Mouse (Mus musculus) heart, postnatal 0 days (tissue): ENCODE measurements at regions not wholly inside any gene's neighbourhood (a gene's known extent, or its start where the extent isn't known, plus 50 kb on each side); places are given as distances from the start of the nearest gene placed in this dataset.
A peak's percentile ranks its signal among the peaks of the same experiment; 100 is the strongest.

Experiments used
- ATAC-seq: fragments of 200-750 bp; cut with Nextera tagmentation; 2 replicates; pipeline ENCODE4 v1.8.0; 2017; ENCODE audit warnings: low read depth, moderate number of reproducible peaks, moderate library complexity; ENCODE audit not compliant: insufficient read depth
- DNase-seq: peaks from one replicate; pipeline ENCODE4 v3.0.0-alpha.2; 2016; ENCODE audit warnings: low spot score
- H3K27ac ChIP-seq: fragments of 300-500 bp; sonication (generic); 2 replicates; pipeline ENCODE4 v1.5.1; 2014; ENCODE audit warnings: low read depth, mild to moderate bottlenecking
- H3K27me3 ChIP-seq: fragments of 300-500 bp; sonication (generic); 2 replicates; pipeline ENCODE4 v1.6.1; 2014; ENCODE audit warnings: low read length, mixed read lengths; ENCODE audit not compliant: control insufficient read depth, insufficient read depth
- H3K36me3 ChIP-seq: fragments of 300-500 bp; sonication (generic); replicated peaks from 2 replicates; pipeline ENCODE4 v1.6.1; 2014; ENCODE audit warnings: low read length, mixed read lengths; ENCODE audit not compliant: control insufficient read depth, insufficient read depth
- H3K4me1 ChIP-seq: fragments of 300-500 bp; sonication (generic); 2 replicates; pipeline ENCODE4 v1.6.1; 2014; ENCODE audit warnings: antibody characterized with exemption; ENCODE audit not compliant: control insufficient read depth, insufficient read depth
- H3K4me2 ChIP-seq: fragments of 300-500 bp; sonication (generic); 2 replicates; pipeline ENCODE4 v1.6.1; 2014; ENCODE audit warnings: low read depth, mild to moderate bottlenecking, low read length, moderate library complexity
- H3K4me3 ChIP-seq: fragments of 300-500 bp; sonication (generic); 2 replicates; pipeline ENCODE4 v1.5.1; 2014; ENCODE audit warnings: low read depth, low read length
- H3K9ac ChIP-seq: fragments of 300-500 bp; sonication (generic); replicated peaks from 2 replicates; pipeline ENCODE4 v1.6.1; 2014; ENCODE audit warnings: low read depth, low read length, mixed read lengths
- H3K9me3 ChIP-seq: fragments of 300-500 bp; sonication (generic); replicated peaks from 2 replicates; pipeline ENCODE4 v1.6.1; 2016; ENCODE audit warnings: low read length; ENCODE audit not compliant: control insufficient read depth
- CTCF ChIP-seq: IDR thresholded peaks from 2 replicates; pipeline ENCODE4 v1.5.1; 2016; ENCODE audit warnings: antibody characterized with exemption, control low read depth, low read depth
- EP300 ChIP-seq: IDR thresholded peaks from 2 replicates; pipeline ENCODE4 v1.6.1; 2016; ENCODE audit warnings: antibody characterized with exemption, low read depth
- WGBS: fragments of 180-500 bp; shearing (Covaris S2); extraction: QIAGEN DNeasy Blood & Tissue Kit; methylation state at CpG from one replicate; pipeline ENCODE4 v1.1.7; 2014; 5-methylcytosine and 5-hydroxymethylcytosine counted together

DNA sequence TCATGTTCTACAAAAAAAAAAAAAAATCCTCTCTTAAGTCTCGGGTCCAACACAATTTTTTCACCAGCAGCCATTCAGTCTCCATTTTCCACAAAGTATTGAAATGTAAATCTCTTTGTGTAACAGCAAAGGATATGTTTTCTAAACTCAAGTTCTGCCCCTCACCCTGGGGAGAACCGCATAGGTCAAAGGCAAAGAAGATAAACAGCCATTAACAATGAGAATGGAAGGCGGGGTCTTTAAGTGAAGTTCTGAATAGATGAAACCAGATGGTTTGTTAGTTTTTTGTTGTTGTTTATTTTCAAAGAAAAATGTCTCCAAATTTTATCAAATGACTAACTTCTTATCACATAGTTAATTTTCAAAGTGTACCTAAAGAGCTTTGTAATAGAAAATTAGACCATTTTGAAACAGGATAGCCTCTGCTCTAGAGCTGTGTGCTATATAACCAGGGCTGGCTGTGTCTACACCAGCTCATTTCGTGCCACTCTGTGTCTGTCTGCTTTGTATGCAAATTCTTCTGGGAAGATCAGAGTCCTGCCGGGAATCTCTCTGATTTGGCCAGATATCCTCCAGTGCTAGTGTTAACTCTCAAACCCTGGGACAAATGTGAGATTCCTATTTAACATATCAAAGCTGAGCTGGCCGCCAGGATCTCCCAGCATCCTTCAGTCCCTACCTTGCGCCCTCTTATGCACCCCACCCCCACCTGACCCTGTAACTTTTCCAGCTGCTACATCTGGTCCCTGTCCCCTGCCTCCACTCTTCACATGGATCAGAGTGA is 240.9 kb downstream of the Qk start:
- Histone ChIP-seq H3K4me3 (no peak overlapping the region), H3K36me3 (no peaks in the 10 kb centered on the region), H3K27me3 (no peaks in the 10 kb centered on the region), H3K4me2 (no peak overlapping the region), H3K4me1 (peaks cover 18% of the 10 kb centered on the region), H3K9me3 (no peaks in the 10 kb centered on the region), H3K9ac (no peak overlapping the region), H3K27ac (peak overlapping the region; percentile 80; the same call in 1 of the 2 replicates)
- WGBS: 57% methylated on average over 7 of the region's 7 CpGs
- ATAC-seq: no peak
- DNase-seq: no peak
- TF ChIP-seq EP300 (no peak), CTCF (no peak)

DNA sequence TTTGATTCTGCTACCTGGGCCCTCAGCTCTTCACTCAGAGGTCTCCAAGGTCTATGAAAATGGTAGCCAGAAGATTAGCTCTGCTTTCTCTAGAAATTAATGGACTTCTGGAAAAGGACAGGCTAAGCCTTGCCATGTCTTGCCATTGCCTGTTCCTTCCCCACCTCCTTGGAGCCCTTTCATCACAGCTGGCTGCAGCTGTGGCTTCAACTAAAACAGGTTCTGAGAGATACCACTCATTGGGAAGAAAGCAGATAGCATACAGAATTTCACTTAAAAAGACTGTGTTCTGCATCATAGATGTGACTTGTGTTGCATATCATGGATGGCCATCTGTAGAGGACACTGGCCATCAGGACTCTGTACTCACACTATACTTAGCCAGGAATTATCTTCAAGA is 246.4 kb downstream of the Qk start:
- Histone ChIP-seq H3K27me3 (no peaks in the 10 kb centered on the region), H3K4me3 (no peak overlapping the region), H3K9me3 (no peaks in the 10 kb centered on the region), H3K27ac (no peak overlapping the region), H3K4me2 (no peak overlapping the region), H3K9ac (no peak overlapping the region), H3K4me1 (no peaks in the 10 kb centered on the region), H3K36me3 (no peaks in the 10 kb centered on the region)
- ATAC-seq (no peak), DNase-seq (no peak)
- TF ChIP-seq EP300 (no peak), CTCF (no peak)

DNA sequence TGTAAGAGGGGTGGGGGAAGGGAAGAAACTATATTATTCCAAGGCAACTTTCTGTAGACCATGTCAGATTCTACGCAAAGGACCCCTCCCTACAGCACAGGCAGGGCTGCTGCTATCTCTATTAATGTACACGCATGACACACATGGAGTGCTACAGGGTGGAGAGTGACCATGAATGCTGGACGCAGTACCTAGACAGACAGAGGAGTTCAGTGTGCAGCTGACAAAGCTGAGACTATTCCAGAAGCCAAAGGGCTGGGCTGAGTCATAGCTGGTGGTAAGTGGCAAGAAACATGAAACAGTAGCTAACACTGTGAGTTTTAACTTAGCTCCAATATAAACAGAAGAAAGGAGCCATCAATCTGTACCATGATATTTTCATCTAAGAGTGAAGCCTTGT is 250.4 kb downstream of the Qk start:
- Histone ChIP-seq H3K27me3 (no peaks in the 10 kb centered on the region), H3K9ac (no peak overlapping the region), H3K4me1 (no peaks in the 10 kb centered on the region), H3K4me2 (no peak overlapping the region), H3K36me3 (no peaks in the 10 kb centered on the region), H3K27ac (no peak overlapping the region), H3K4me3 (no peak overlapping the region), H3K9me3 (no peaks in the 10 kb centered on the region)
- TF ChIP-seq CTCF (no peak), EP300 (no peak)
- WGBS: 89% methylated on average over 3 of the region's 3 CpGs
- no peak for ATAC-seq
- no peak for DNase-seq

DNA sequence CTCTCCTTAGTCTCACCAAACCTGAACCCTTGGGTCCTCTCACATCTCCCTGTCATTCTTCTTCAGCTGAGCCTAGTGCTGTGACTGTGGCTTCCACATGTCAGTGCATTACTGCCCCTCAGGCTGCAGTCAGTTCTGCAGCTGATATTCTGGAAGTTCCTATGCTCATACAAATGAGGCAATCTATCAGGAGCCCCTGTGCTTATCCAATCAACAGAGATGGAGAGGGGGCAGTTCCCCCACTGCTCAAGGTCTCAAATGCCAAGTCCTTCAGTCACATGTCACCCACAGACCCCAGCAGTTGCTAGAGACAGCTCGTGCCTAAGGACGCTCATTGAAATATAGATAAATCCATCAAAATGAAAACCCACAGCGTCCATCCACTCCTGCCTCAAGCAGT is 254.5 kb downstream of the Qk start:
- H3K27ac ChIP-seq: no peak overlapping the region
- TF ChIP-seq CTCF (peak; percentile 23; the same call in 1 of the 2 replicates), EP300 (no peak)
- H3K27me3 ChIP-seq: no peaks in the 10 kb centered on the region
- H3K9ac ChIP-seq: no peak overlapping the region
- ATAC-seq (no peak), DNase-seq (no peak)
- H3K36me3 ChIP-seq: no peaks in the 10 kb centered on the region
- H3K4me1 ChIP-seq: no peaks in the 10 kb centered on the region
- WGBS: 80% methylated on average over 3 of the region's 3 CpGs
- H3K9me3 ChIP-seq: no peaks in the 10 kb centered on the region
- H3K4me2 ChIP-seq: no peak overlapping the region
- no peak overlapping the region for H3K4me3 ChIP-seq

DNA sequence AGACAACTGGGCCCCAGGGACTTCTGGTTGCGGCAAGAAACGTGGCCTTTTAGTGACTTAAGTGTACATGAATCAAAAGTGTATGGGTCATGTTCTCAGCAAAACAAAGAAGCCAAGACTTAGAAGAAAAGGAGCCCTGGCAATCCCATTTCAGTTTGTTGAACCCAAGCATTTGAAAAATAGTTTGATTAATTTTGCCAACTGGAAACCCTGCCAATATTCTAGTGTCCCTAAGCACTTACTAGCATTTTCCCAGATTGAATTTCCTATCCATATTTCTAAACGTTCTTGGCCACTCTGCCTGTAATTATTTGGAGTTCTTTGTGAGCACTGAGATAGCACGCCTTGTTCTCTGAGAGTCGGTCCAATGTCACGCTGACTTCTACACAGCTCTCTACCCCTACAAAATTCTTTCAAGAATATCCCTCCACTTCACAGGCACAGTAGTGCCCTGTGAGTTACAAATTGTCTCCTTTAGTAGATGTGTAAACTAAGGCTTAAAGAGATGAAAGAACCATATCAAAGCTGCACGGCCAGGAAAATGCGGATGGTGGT is 257.0 kb downstream of the Qk start:
- no peak for ATAC-seq
- H3K4me1 ChIP-seq: no peaks in the 10 kb centered on the region
- no peak for TF ChIP-seq CTCF
- no peak for TF ChIP-seq EP300
- H3K36me3 ChIP-seq: no peaks in the 10 kb centered on the region
- H3K27me3 ChIP-seq: no peaks in the 10 kb centered on the region
- no peak for DNase-seq
- H3K9me3 ChIP-seq: no peaks in the 10 kb centered on the region
- no peak overlapping the region for H3K9ac ChIP-seq
- H3K27ac ChIP-seq: no peak overlapping the region
- 80% methylated on average over 8 of the region's 8 CpGs for WGBS
- H3K4me2 ChIP-seq: no peak overlapping the region
- H3K4me3 ChIP-seq: no peak overlapping the region

DNA sequence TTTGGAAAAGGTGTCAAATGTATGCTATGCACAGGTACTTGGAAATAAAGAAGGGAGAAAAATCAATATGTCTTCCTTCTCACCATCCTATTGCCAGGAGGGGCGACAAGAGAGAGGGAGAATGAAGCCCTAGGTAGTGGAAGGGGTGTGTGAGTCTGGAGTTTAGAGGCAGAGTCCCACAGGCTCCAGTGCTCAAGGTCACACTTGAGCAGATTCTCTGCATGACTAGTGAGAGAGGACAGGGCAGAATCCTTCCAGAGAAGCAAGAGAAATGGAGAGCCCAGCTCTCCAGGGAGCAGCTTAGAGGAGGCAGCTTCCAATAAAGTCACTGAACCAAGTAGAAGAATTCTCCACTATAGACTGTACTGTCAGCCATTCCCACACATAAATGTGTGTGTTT is 261.9 kb downstream of the Qk start:
- 61% methylated on average over 1 of the region's 1 CpGs for WGBS
- no peak overlapping the region for H3K9ac ChIP-seq
- no peaks in the 10 kb centered on the region for H3K9me3 ChIP-seq
- TF ChIP-seq CTCF (no peak), EP300 (no peak)
- ATAC-seq: no peak
- no peak overlapping the region for H3K4me2 ChIP-seq
- no peaks in the 10 kb centered on the region for H3K36me3 ChIP-seq
- H3K27ac ChIP-seq: no peak overlapping the region
- no peaks in the 10 kb centered on the region for H3K27me3 ChIP-seq
- no peak for DNase-seq
- H3K4me3 ChIP-seq: no peak overlapping the region
- 0 out of 2 replicates have a peak, but pooled peaks cover 11% of the 10 kb centered on the region for H3K4me1 ChIP-seq
